Mouse (Mus musculus) CH12.LX (cell line): ENCODE results near the gene Pvr. TPM values are rescaled to one million over a fixed set of nuclear protein-coding genes. Genes with fewer than 3 reads are reported as not detected.
A peak's percentile ranks its signal among the peaks of the same experiment; 100 is the strongest.

Experiments
- DNase-seq: peaks from one replicate; pipeline ENCODE4 v3.0.0-alpha.2; 2013; ENCODE audit errors: extremely low read depth
- H3K27ac ChIP-seq: 2 replicates; pipeline ENCODE4 v1.5.1; 2012; ENCODE audit warnings: low read depth, mild to moderate bottlenecking, control low read depth, moderate library complexity; ENCODE audit not compliant: insufficient read depth
- H3K27me3 ChIP-seq: replicated peaks from 2 replicates; pipeline ENCODE3; 2012; ENCODE audit warnings: inconsistent platforms
- H3K36me3 ChIP-seq, 2 experiments: replicated peaks in 1 of 2; 2 replicates each; pipeline versions ENCODE3 to v1.6.1; 2012; ENCODE audit warnings: inconsistent platforms in 1 of 2, low read length in 1 of 2, mild to moderate bottlenecking in 1 of 2, mixed read lengths in 1 of 2, moderate library complexity in 1 of 2; ENCODE audit not compliant: control insufficient read depth in 1 of 2, insufficient read depth in 1 of 2
- H3K4me1 ChIP-seq, 2 experiments: 2 replicates each; pipeline ENCODE4 v1.6.1; 2012; ENCODE audit warnings: inconsistent platforms in 1 of 2, moderate library complexity in 1 of 2; ENCODE audit not compliant: insufficient read depth in 2 of 2, control insufficient read depth in 1 of 2
- H3K4me2 ChIP-seq: 2 replicates; pipeline ENCODE4 v1.6.1; 2012; ENCODE audit warnings: low read depth, mild to moderate bottlenecking, control low read depth; ENCODE audit not compliant: poor library complexity, insufficient read depth, severe bottlenecking
- H3K4me3 ChIP-seq, 3 experiments: fragments of 150-350 bp in 1 of 3; sonication (generic) in 1 of 3; replicated peaks in 1 of 3; 2 replicates each; pipeline versions ENCODE3 to v1.5.1; 2011 to 2012; ENCODE audit warnings: low read depth in 2 of 3, low read length in 2 of 3, mild to moderate bottlenecking in 2 of 3, moderate library complexity in 2 of 3, control low read depth in 1 of 3, improper control_type of control experiment in 1 of 3, inconsistent platforms in 1 of 3, mixed read lengths in 1 of 3; ENCODE audit not compliant: poor library complexity in 1 of 3
- H3K79me2 ChIP-seq: replicated peaks from 2 replicates; pipeline ENCODE4 v1.6.1; 2012; ENCODE audit warnings: mild to moderate bottlenecking, moderate library complexity; ENCODE audit not compliant: control insufficient read depth, poor library complexity, insufficient read depth, severe bottlenecking; ENCODE audit errors: extremely low read depth
- H3K9ac ChIP-seq: 2 replicates; pipeline ENCODE4 v1.6.1; 2012; ENCODE audit warnings: low read depth, mild to moderate bottlenecking, control low read depth, moderate library complexity; ENCODE audit not compliant: insufficient read depth
- H3K9me3 ChIP-seq: replicated peaks from 2 replicates; pipeline ENCODE3; 2012; ENCODE audit warnings: low read length, inconsistent platforms, mixed read lengths
- BHLHE40 ChIP-seq: IDR thresholded peaks from 2 replicates; pipeline ENCODE4 v1.6.1; 2011; ENCODE audit warnings: mild to moderate bottlenecking, low read depth, low read length, improper control_type of control experiment
- CHD1 ChIP-seq: IDR thresholded peaks from 2 replicates; pipeline ENCODE4 v1.6.1; 2012; ENCODE audit warnings: low read depth, low read length, improper control_type of control experiment, inconsistent platforms
- CHD2 ChIP-seq: IDR thresholded peaks from 2 replicates; pipeline ENCODE4 v1.6.1; 2011; ENCODE audit warnings: low read length, improper control_type of control experiment
- CTCF ChIP-seq, 2 experiments: IDR thresholded peaks in 1 of 2; conservative IDR thresholded peaks in 1 of 2; 2 replicates each; pipeline ENCODE4 v1.5.1; 2011 to 2012; ENCODE audit warnings: low read depth in 2 of 2, low read length in 2 of 2, improper control_type of control experiment in 1 of 2, inconsistent platforms in 1 of 2, mild to moderate bottlenecking in 1 of 2, moderate library complexity in 1 of 2
- E2F4 ChIP-seq: IDR thresholded peaks from 2 replicates; pipeline ENCODE4 v1.6.1; 2011; ENCODE audit warnings: low read depth, low read length, improper control_type of control experiment; ENCODE audit not compliant: insufficient replicate concordance
- ELF1 ChIP-seq: IDR thresholded peaks from 2 replicates; pipeline ENCODE4 v1.6.1; 2014; ENCODE audit warnings: low read depth, mild to moderate bottlenecking, inconsistent platforms, low read length, improper control_type of control experiment
- EP300 ChIP-seq: IDR thresholded peaks from 2 replicates; pipeline ENCODE4 v1.6.1; 2011; ENCODE audit warnings: low read length, improper control_type of control experiment
- ETS1 ChIP-seq: conservative IDR thresholded peaks from 2 replicates; pipeline ENCODE4 v1.6.1; 2012; ENCODE audit warnings: low read depth, mild to moderate bottlenecking, inconsistent platforms, low read length, improper control_type of control experiment, moderate library complexity
- GABPA ChIP-seq: IDR thresholded peaks from 2 replicates; pipeline ENCODE4 v1.6.1; 2012; ENCODE audit warnings: low read depth, low read length, improper control_type of control experiment, inconsistent platforms; ENCODE audit not compliant: insufficient replicate concordance
- HCFC1 ChIP-seq: IDR thresholded peaks from 2 replicates; pipeline ENCODE4 v1.6.1; 2012; ENCODE audit warnings: low read depth, mild to moderate bottlenecking, inconsistent platforms, low read length, improper control_type of control experiment
- IRF4 ChIP-seq: IDR thresholded peaks from 2 replicates; pipeline ENCODE4 v1.6.1; 2014; ENCODE audit warnings: low read depth, mild to moderate bottlenecking, inconsistent platforms, low read length, improper control_type of control experiment
- JUN ChIP-seq: IDR thresholded peaks from 2 replicates; pipeline ENCODE4 v1.6.1; 2011; ENCODE audit warnings: low read depth, mild to moderate bottlenecking, low read length, improper control_type of control experiment, moderate library complexity; ENCODE audit not compliant: insufficient read depth
- JUND ChIP-seq: conservative IDR thresholded peaks from 2 replicates; pipeline ENCODE4 v1.6.1; 2011; ENCODE audit warnings: low read depth, low read length, improper control_type of control experiment
- KAT2A ChIP-seq: IDR thresholded peaks from 2 replicates; pipeline ENCODE4 v1.6.1; 2012; ENCODE audit warnings: low read length, improper control_type of control experiment, inconsistent platforms; ENCODE audit not compliant: insufficient replicate concordance
- MAFK ChIP-seq: IDR thresholded peaks from 2 replicates; pipeline ENCODE4 v1.6.1; 2011; ENCODE audit warnings: low read length, improper control_type of control experiment; ENCODE audit not compliant: insufficient replicate concordance
- MAX ChIP-seq: IDR thresholded peaks from 2 replicates; pipeline ENCODE4 v1.6.1; 2011; ENCODE audit warnings: low read length, improper control_type of control experiment
- MAZ ChIP-seq: IDR thresholded peaks from 2 replicates; pipeline ENCODE4 v1.6.1; 2012; ENCODE audit warnings: low read depth, mild to moderate bottlenecking, inconsistent platforms, low read length, improper control_type of control experiment, moderate library complexity
- MEF2A ChIP-seq: IDR thresholded peaks from 2 replicates; pipeline ENCODE4 v1.6.1; 2014; ENCODE audit warnings: low read depth, mild to moderate bottlenecking, inconsistent platforms, low read length, improper control_type of control experiment, borderline replicate concordance
- MXI1 ChIP-seq: IDR thresholded peaks from 2 replicates; pipeline ENCODE4 v1.6.1; 2011; ENCODE audit warnings: mild to moderate bottlenecking, low read depth, low read length, improper control_type of control experiment
- MYC ChIP-seq: IDR thresholded peaks from 2 replicates; pipeline ENCODE4 v1.6.1; 2011; ENCODE audit warnings: low read depth, mild to moderate bottlenecking, improper control_type of control experiment, low read length
- NELFE ChIP-seq: IDR thresholded peaks from 2 replicates; pipeline ENCODE4 v1.6.1; 2011; ENCODE audit warnings: low read depth, low read length, improper control_type of control experiment
- NRF1 ChIP-seq: IDR thresholded peaks from 2 replicates; pipeline ENCODE4 v1.6.1; 2014; ENCODE audit warnings: low read depth, mild to moderate bottlenecking, inconsistent platforms, low read length, improper control_type of control experiment, moderate library complexity
- PAX5 ChIP-seq: IDR thresholded peaks from 2 replicates; pipeline ENCODE4 v1.6.1; 2012; ENCODE audit warnings: low read length, inconsistent platforms, mixed read lengths
- POLR2A ChIP-seq: IDR thresholded peaks from 2 replicates; pipeline ENCODE4 v1.6.1; 2011; ENCODE audit warnings: low read depth, mild to moderate bottlenecking, improper control_type of control experiment, low read length
- POLR2AphosphoS2 ChIP-seq: IDR thresholded peaks from 2 replicates; pipeline ENCODE4 v1.6.1; 2011; ENCODE audit warnings: low read depth, low read length, improper control_type of control experiment
- RAD21 ChIP-seq: IDR thresholded peaks from 2 replicates; pipeline ENCODE4 v1.6.1; 2011; ENCODE audit warnings: low read depth, mild to moderate bottlenecking, low read length, improper control_type of control experiment, moderate library complexity
- RCOR1 ChIP-seq: conservative IDR thresholded peaks from 2 replicates; pipeline ENCODE4 v1.6.1; 2012; ENCODE audit warnings: low read depth, mild to moderate bottlenecking, inconsistent platforms, low read length, improper control_type of control experiment
- SIN3A ChIP-seq: IDR thresholded peaks from 2 replicates; pipeline ENCODE4 v1.6.1; 2012; ENCODE audit warnings: low read length, improper control_type of control experiment, inconsistent platforms
- SMC3 ChIP-seq: IDR thresholded peaks from 2 replicates; pipeline ENCODE4 v1.6.1; 2011; ENCODE audit warnings: low read depth, low read length, improper control_type of control experiment
- TBP ChIP-seq: conservative IDR thresholded peaks from 2 replicates; pipeline ENCODE4 v1.6.1; 2011; ENCODE audit warnings: low read depth, low read length, improper control_type of control experiment
- TCF12 ChIP-seq: IDR thresholded peaks from 2 replicates; pipeline ENCODE4 v1.6.1; 2014; ENCODE audit warnings: low read depth, mild to moderate bottlenecking, inconsistent platforms, low read length, improper control_type of control experiment
- UBTF ChIP-seq: IDR thresholded peaks from 2 replicates; pipeline ENCODE4 v1.6.1; 2012; ENCODE audit warnings: low read depth, mild to moderate bottlenecking, inconsistent platforms, low read length, improper control_type of control experiment, moderate library complexity
- USF1 ChIP-seq: IDR thresholded peaks from 2 replicates; pipeline ENCODE4 v1.6.1; 2014; ENCODE audit warnings: low read depth, mild to moderate bottlenecking, inconsistent platforms, low read length, improper control_type of control experiment
- USF2 ChIP-seq: conservative IDR thresholded peaks from 2 replicates; pipeline ENCODE4 v1.6.1; 2011; ENCODE audit warnings: low read depth, low read length, improper control_type of control experiment
- ZC3H11A ChIP-seq: IDR thresholded peaks from 2 replicates; pipeline ENCODE4 v1.6.1; 2012; ENCODE audit warnings: low read depth, mild to moderate bottlenecking, inconsistent platforms, low read length, improper control_type of control experiment
- ZKSCAN1 ChIP-seq: IDR thresholded peaks from 2 replicates; pipeline ENCODE4 v1.6.1; 2012; ENCODE audit warnings: low read depth, inconsistent platforms, low read length, improper control_type of control experiment, borderline replicate concordance
- ZMIZ1 ChIP-seq: IDR thresholded peaks from 2 replicates; pipeline ENCODE4 v1.6.1; 2012; ENCODE audit warnings: low read depth, mild to moderate bottlenecking, inconsistent platforms, low read length, improper control_type of control experiment
- ZNF384 ChIP-seq: IDR thresholded peaks from 2 replicates; pipeline ENCODE4 v1.6.1; 2012; ENCODE audit warnings: low read depth, low read length, improper control_type of control experiment, inconsistent platforms
- dilution Hi-C: fragments of 300-500 bp; cut with MboI; formaldehyde crosslinking; loops from 2 replicates; pipeline ENCODE4 v1.14.3; 2020; ENCODE audit warnings: low sequenced_read_pairs; ENCODE audit not compliant: extremely low pct_unique_long_range_greater_than_20kb, extremely low pct_ligation_motif_present
- in situ Hi-C: fragments of 300-500 bp; cut with MboI; formaldehyde crosslinking; loops from 3 replicates; pipeline ENCODE4 v1.14.3; 2019; ENCODE audit warnings: low sequenced_read_pairs, low pct_ligation_motif_present, low pct_unique_long_range_greater_than_20kb, mixed read lengths
- polyA plus RNA-seq: library from polyadenylated mRNA; unstranded; fragments of >175 nt; gene quantifications from 2 replicates; pipeline ENCODE4 v1.2.1, GENCODE M21; 2012; ENCODE audit warnings: low read depth; ENCODE audit not compliant: insufficient read length
- total RNA-seq, 2 experiments: library from RNA; depleted of rRNA; stranded (reverse); fragments of 300-350 nt in 1 of 2; fragments of >200 nt in 1 of 2; gene quantifications; 2 replicates each; pipeline ENCODE4 v1.2.3; 2012 to 2014

Gene Pvr
- total RNA-seq (2012; rRNA removed) = 15.0 and 15.4 TPM in 2 replicates
- 12.7 and 13.1 TPM in 2 replicates for total RNA-seq (2014; rRNA removed)
- 8.8 and 13.2 TPM in 2 replicates for polyA plus RNA-seq

DNA sequence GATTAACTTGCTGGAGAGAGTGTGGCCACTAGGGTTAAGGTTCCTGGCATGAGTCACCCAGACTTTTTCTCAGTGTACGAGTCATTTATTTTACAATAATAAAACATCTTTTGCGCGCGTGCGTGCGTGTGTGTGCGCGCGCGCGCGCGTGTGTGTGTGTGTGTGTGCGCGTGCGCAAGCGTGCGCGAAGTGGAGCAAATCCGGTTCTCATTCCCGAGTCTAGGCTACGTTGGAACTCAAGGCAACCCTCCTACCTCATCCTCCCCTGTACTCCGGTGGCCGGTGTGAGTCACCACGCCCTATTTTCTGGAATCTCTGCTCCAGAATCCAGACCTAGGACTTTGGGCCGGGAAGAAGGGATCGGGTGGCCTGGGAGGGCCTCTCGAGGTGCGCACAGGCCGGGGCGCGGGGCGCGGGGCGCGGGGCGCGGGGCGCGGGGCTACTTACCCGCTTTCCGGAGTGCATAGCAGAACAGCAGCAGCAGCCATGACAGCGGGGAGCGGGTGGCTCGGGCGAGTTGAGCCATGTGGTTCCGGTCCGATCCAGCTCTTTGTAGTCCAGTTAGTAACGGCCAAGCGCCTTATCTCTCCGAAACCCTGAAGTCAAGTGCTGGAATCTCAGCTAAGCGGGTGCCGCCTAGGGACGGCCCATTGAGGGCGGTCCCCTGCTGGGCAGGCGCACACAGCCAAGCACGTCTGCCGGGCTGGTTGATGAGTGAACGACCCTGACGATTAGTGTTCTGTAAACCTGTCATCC, at the start of gene Pvr:
Pvr (minus strand) TSS at position 655 of the 756 bp plus-strand sequence.
- Histone ChIP-seq H3K36me3 (peaks cover 20 to 32% of the 10 kb centered on the region in 2 experiments), H3K9ac (peak within 1 kb of the TSS; percentile 94), H3K9me3 (no peaks in the 10 kb centered on the region), H3K27ac (peak within 1 kb of the TSS; percentile 9; the same call in 1 of the 2 replicates), H3K27me3 (no peaks in the 10 kb centered on the region), H3K79me2 (peaks cover 11% of the 10 kb centered on the region; the same call in 1 of the 2 replicates), H3K4me1 (peaks cover 9 to 31% of the 10 kb centered on the region in 2 experiments), H3K4me3 (peak within 1 kb of the TSS; percentile 75 to 88 (median 84)), H3K4me2 (peak within 1 kb of the TSS; percentile 95)
- dilution Hi-C loops (no loop called here), in situ Hi-C loops (no loop called here)
- no peak for TF ChIP-seq ETS1
- 0 out of 2 replicates have a peak, but pooled peaks have one; percentile 43 for TF ChIP-seq TBP
- TF ChIP-seq POLR2A = peak; percentile 88
- TF ChIP-seq UBTF = 0 out of 2 replicates have a peak, but pooled peaks have one; percentile 51
- TF ChIP-seq MYC = no peak
- TF ChIP-seq ZMIZ1 = peak; percentile 55; the same call in 1 of the 2 replicates
- TF ChIP-seq TCF12 = peak; percentile 60; the same call in 1 of the 2 replicates
- no peak for TF ChIP-seq POLR2AphosphoS2
- no peak for TF ChIP-seq ZNF384
- TF ChIP-seq EP300 = no peak
- TF ChIP-seq MAZ = no peak
- TF ChIP-seq SIN3A = no peak
- no peak for TF ChIP-seq RCOR1
- no peak for TF ChIP-seq MAFK
- no peak for TF ChIP-seq JUND
- no peak; the same call in 1 of the 2 replicates for TF ChIP-seq HCFC1
- TF ChIP-seq ELF1 = no peak
- TF ChIP-seq CHD1 = no peak
- TF ChIP-seq MXI1 = peak; percentile 46
- no peak for TF ChIP-seq USF2
- TF ChIP-seq MEF2A = no peak
- TF ChIP-seq KAT2A = no peak
- peak; percentile 87 for TF ChIP-seq NRF1
- TF ChIP-seq GABPA = no peak
- TF ChIP-seq PAX5 = no peak
- TF ChIP-seq MAX = 0 out of 2 replicates have a peak, but pooled peaks have one; percentile 11
- TF ChIP-seq RAD21 = no peak
- TF ChIP-seq CTCF (conservative IDR thresholded peaks at IDR 0.05 in 1 of 2, IDR thresholded peaks at IDR 0.05 in 1 of 2; ENCODE audit: low read depth in 2 of 2, low read length in 2 of 2) = no peak
- TF ChIP-seq CHD2 = no peak
- TF ChIP-seq E2F4 = no peak
- TF ChIP-seq USF1 = no peak
- TF ChIP-seq NELFE = peak; percentile 73
- no peak for TF ChIP-seq SMC3
- TF ChIP-seq BHLHE40 = peak; percentile 76
- TF ChIP-seq ZC3H11A = no peak
- no peak for TF ChIP-seq JUN
- no peak for TF ChIP-seq IRF4
- TF ChIP-seq ZKSCAN1 = no peak
- DNase-seq = peak; percentile 75
